Mouse (Mus musculus): ENCODE data around the gene Sox5.

The Sox5 gene

GRCm38 (mm10) chr6:144560211-144560610, 221.6 kb downstream of the Sox5 start:
- no peak for DNase-seq

- no peak for DNase-seq
Measured at GRCm38 (mm10) chr6:144553476-144553875, 228.3 kb downstream of the Sox5 start.

GRCm38 (mm10) chr6:144548991-144549390, 232.8 kb downstream of the Sox5 start:
- DNase-seq, result no peak

- DNase-seq, result no peak
Measured at GRCm38 (mm10) chr6:144547141-144547540, 234.6 kb downstream of the Sox5 start.

GRCm38 (mm10) chr6:144545549-144545948, 236.2 kb downstream of the Sox5 start:
- DNase-seq, result no peak

GRCm38 (mm10) chr6:144541316-144541715, 240.5 kb downstream of the Sox5 start:
- peak; percentile 6 for DNase-seq

GRCm38 (mm10) chr6:144539439-144540192, 242.2 kb downstream of the Sox5 start:
- DNase-seq, result no peak

GRCm38 (mm10) chr6:144523479-144523878, 258.3 kb downstream of the Sox5 start:
- DNase-seq, result no peak

- DNase-seq, result no peak
Measured at GRCm38 (mm10) chr6:144518811-144519210, 263.0 kb downstream of the Sox5 start.

- DNase-seq, result no peak
Measured at GRCm38 (mm10) chr6:144515905-144516304, 265.9 kb downstream of the Sox5 start.

- no peak for DNase-seq
Measured at GRCm38 (mm10) chr6:144513761-144514160, 268.0 kb downstream of the Sox5 start.

GRCm38 (mm10) chr6:144511925-144512324, 269.9 kb downstream of the Sox5 start:
- no peak for DNase-seq

- no peak for DNase-seq
Measured at GRCm38 (mm10) chr6:144510147-144510546, 271.6 kb downstream of the Sox5 start.

GRCm38 (mm10) chr6:144504197-144504551, 277.6 kb downstream of the Sox5 start:
- no peak for DNase-seq

- DNase-seq, result no peak
Measured at GRCm38 (mm10) chr6:144503399-144504196, 278.2 kb downstream of the Sox5 start.

GRCm38 (mm10) chr6:144501439-144501838, 280.3 kb downstream of the Sox5 start:
- DNase-seq, result no peak

GRCm38 (mm10) chr6:144498177-144498576, 283.6 kb downstream of the Sox5 start:
- DNase-seq, result peak; percentile 13

- no peak for DNase-seq
Measured at GRCm38 (mm10) chr6:144491761-144492415, 289.9 kb downstream of the Sox5 start.

- DNase-seq, result no peak
Measured at GRCm38 (mm10) chr6:144490896-144491295, 290.9 kb downstream of the Sox5 start.

- no peak for DNase-seq
Measured at GRCm38 (mm10) chr6:144485578-144485977, 296.2 kb downstream of the Sox5 start.

GRCm38 (mm10) chr6:144483166-144483565, 298.6 kb downstream of the Sox5 start:
- DNase-seq, result no peak

- DNase-seq, result no peak
Measured at GRCm38 (mm10) chr6:144480648-144481528, 300.9 kb downstream of the Sox5 start.

GRCm38 (mm10) chr6:144479861-144480260, 301.9 kb downstream of the Sox5 start:
- no peak for DNase-seq

Data from thymus, postnatal 25 days (tissue).